Mouse (Mus musculus): ENCODE data around the gene Rag1. TPM values are rescaled to one million over a fixed set of nuclear protein-coding genes. Genes with fewer than 3 reads are reported as not detected.

Rag1 gene
- under 1 TPM in 1 of 2 experiments, not detected in 1; 0.08 TPM for total RNA-seq (2023)

DNA sequence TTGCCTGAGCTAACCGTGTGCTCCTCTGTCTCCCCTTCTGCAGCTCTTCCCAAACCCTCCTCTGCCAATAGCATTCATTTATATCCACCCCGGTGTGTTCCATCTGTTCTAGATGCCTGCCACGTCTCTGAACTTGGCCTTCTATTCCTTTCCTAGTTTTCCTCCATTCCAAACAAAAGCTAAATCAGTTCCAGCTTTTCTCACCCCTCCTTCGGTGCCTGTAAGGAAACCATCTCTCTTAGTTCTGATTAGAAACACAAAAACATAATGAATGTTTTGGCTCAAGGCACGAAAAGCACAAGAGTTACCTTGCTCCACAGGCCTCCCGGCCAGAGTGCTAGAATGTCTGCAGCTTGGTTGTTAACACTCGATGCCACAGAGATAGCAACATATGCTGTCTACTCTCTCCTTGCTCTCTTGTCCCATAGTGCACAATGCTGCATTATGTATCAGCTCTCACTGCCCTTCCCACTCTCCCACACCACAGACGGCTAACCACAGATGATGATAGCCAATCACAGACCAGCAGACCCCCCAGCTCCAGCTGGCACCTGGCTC, at the start of gene Rag1, which contains the start of gene B230118H07Rik:
Gene Rag1 (minus strand): TSS at position 388 of the 558 bp plus-strand sequence.
Gene B230118H07Rik (minus strand): TSS at position 419 of the 558 bp plus-strand sequence.

DNA sequence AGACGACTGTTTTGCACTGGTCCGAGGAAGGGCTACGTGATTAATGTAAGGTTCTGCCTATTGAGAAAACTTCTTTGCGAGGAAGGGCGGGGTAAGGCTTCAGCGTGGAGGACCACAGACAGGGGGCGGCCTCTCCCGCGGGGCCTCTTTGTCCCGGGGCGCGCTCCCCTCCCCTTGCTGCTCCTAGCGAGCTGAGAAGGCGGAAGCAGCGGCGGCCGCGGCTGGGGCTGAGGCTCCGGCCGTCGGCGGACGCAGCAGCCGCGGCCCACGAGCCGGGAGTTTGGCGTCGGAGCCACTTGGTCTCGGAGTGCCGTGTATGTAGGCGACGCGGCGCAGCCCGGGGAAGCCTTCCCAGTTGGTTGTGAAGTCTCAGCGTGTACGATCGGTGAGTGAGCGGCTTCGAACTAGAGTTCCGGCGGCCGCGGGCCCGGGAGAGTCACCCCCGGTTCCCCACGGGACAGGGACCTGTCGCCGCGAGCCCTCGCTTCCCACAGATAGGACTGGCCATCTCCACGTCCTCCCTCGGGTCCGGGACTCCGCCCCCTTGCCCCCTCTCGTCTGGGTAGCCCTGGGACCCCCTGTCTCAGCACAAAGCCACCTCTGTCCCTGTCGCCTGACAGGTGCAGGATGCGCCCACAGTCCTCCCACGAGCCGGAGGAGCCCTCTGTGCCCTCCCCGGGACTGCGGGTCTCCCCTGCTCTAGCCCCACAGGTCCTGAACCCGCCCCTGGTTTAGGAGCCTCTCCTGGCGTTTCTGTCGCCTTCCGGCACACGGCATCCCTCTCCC, 29.1 kb upstream of the Rag1 start, which contains the start of gene Traf6:
Gene Traf6 (plus strand): TSS at position 194 of the 786 bp plus-strand sequence.

GRCm38 (mm10) chr2:101624526-101624925, 24.8 kb downstream of the Rag1 start, which contains the start of gene Rag2:
Gene Rag2 (plus strand): TSS chr2:101624718.

Other genes starting within 250 kb of the Rag1 start
- gene Rag2, start 24.8 kb downstream of the Rag1 start, total RNA-seq (2023): not detected
- gene B230118H07Rik, start within 50 bp of the Rag1 start, total RNA-seq (2023): 1 to 10 TPM; 4.0 to 4.6 TPM
- 10 to 100 TPM; 37.3 to 39.8 TPM for gene Traf6, start 28.9 kb upstream of the Rag1 start, total RNA-seq (2023)
- 10 to 100 TPM; 57.4 to 78.1 TPM for gene Prr5l, start 233.5 kb upstream of the Rag1 start, total RNA-seq (2023)
- 10 to 100 TPM; 17.7 to 18.4 TPM for gene Commd9, start 236.7 kb upstream of the Rag1 start, total RNA-seq (2023)